Mouse (Mus musculus): Measurements from ENCODE around the gene Gpa33.

The Gpa33 gene

DNA sequence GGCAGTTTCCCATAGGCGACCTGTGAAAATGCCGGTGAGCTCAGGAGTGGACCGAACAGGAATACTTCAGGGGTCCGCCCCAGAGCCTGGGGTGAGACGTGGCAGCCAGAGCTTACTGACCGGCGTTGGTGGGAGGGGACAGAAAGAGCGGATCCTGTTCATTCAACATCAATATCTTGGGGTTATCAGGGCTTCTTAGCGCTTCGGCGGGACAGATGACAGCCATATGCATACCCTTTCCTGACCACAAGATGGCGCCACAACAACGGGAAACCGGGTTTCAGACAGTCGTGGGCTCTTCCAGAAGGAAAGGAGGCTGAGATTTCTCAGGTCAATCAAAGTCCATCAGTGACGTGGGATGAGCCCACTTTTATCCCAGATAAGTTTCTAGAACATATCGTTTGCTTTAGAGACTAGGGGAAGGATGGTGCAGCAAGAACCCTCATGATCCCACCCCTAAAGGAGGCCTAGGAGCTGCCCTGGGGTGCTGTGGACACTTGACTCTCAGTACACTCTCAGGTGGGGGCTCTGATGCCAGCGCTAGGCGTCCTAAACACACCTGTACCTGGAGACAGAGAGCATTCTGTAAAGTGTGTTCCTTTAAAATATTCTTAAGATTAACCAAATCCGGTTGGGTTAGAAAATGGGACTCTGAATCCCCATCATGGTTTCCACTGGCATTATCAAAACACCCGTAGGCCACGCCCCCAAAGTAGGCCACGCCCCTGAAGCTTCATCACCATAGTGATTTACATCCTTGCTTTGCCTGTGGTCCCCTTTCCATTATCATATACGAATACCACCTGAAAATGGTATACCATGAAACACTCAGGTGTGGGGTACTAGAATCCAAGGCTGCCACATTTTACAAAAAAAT lies 30.8 kb downstream of the Gpa33 start:
- peak; percentile 50 for DNase-seq (ENCODE audit: extremely low spot score, low read depth, low spot score)

GRCm38 (mm10) chr1:166164580-166164979 lies 34.5 kb downstream of the Gpa33 start:
- no peak for DNase-seq (ENCODE audit: extremely low spot score, low read depth, low spot score)

DNA sequence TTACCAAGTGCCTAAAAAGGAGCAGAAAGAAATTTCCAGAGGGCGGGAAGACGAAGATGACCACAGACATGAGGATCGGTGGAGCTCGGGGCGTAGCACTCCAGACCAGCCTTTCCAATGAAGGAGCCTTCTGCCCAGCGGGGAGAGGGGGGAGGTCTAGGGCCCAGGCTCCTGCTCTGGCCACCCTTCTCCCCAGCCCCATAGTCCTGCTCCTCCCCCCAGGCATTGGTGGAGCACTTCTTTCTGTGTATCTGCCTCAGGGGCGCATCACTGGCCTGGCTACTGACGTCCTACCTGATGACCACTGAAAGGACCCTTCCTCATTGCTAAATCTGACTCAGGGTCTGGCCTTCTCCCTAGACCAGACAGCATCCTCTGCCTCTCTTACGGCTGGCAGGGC lies 35.1 kb downstream of the Gpa33 start:
- DNase-seq (ENCODE audit: extremely low spot score, low read depth, low spot score) = no peak

DNA sequence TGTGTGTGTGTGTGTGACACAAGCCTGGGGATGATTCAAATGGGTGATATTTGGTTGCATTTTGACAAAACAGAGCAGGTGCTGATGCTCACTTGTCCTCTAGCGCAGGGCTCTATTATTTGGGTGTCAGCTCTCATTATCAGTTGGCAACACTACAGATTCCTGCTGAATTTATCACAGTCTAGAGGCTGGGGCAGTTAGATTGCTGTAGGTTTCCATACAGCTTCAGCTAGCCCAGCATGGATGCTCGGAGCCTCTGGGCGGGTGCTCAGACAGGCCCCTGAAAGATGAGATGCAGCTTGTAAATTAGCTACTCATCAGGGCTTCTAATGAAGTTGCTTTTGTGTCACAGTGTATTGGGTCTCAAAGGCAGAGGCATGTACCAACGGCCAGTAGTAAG lies 37.4 kb downstream of the Gpa33 start:
- DNase-seq (ENCODE audit: extremely low spot score, low read depth, low spot score) = no peak

GRCm38 (mm10) chr1:166168017-166168416 lies 38.0 kb downstream of the Gpa33 start:
- no peak for DNase-seq (ENCODE audit: extremely low spot score, low read depth, low spot score)

DNA sequence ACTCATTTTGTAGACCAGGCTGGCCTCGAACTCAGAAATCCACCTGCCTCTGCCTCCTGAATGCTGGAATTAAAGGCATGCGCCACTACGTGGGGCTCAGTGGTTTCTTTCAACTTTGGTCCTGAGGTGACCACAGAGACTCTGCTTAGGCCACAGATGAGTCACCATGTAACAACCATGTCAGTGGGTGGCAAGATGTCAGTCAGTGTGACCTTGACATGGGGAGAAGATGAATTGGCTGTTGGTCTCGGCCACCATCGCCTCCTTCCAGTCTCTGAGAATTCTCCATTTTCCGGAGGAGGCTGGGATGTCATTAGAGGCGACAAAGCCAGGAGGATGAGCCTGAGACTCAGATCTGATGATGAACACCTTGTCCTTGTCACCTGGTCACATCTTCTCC lies 39.7 kb downstream of the Gpa33 start:
- DNase-seq (ENCODE audit: extremely low spot score, low read depth, low spot score) = no peak

GRCm38 (mm10) chr1:166170852-166171251 lies 40.8 kb downstream of the Gpa33 start:
- DNase-seq (ENCODE audit: extremely low spot score, low read depth, low spot score) = no peak

DNA sequence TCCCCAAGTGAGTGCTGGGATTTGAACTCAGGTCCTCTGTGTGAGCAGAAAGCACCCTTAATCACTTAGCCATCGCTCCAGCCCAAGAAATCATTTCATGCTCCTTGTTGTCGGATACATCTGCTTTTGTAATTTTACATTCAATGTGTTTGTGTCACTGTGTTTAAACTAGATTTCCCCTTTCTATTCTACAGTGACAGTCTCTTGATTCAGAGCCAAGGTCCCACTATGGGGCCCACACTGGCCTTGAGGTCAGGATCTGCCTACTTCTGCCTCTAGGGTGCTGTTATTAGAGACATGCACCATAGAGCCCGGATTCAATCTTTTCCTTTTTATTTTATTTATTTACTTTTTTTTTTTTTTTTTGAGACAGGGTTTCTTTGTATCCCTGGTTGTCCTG lies 43.0 kb downstream of the Gpa33 start:
- DNase-seq (ENCODE audit: extremely low spot score, low read depth, low spot score) = no peak

DNA sequence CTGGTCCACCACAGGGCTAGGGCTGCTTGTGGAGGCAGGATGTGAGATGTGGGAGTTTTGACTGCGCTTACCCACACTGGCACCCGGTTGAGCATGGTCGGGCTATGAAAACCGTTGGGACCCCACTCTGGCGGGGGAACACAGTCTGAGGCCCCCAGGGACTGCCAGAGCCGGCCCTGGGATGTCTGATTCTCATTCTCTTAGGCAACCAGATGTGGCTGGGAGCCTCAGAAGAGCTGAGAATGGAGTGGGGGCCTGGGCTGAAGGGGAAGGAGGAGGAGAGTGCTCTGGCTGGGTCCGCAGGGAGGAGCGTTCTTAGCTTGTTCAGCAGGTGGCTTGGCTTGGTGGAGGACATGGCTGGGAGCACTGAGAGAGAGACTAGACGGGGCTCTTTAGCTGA lies 43.6 kb downstream of the Gpa33 start:
- DNase-seq (ENCODE audit: extremely low spot score, low read depth, low spot score) = no peak

GRCm38 (mm10) chr1:166181510-166181909 lies 51.5 kb downstream of the Gpa33 start:
- no peak for DNase-seq (ENCODE audit: extremely low spot score, low read depth, low spot score)

GRCm38 (mm10) chr1:166182952-166183627 lies 53.1 kb downstream of the Gpa33 start:
- DNase-seq (ENCODE audit: extremely low spot score, low read depth, low spot score) = no peak

DNA sequence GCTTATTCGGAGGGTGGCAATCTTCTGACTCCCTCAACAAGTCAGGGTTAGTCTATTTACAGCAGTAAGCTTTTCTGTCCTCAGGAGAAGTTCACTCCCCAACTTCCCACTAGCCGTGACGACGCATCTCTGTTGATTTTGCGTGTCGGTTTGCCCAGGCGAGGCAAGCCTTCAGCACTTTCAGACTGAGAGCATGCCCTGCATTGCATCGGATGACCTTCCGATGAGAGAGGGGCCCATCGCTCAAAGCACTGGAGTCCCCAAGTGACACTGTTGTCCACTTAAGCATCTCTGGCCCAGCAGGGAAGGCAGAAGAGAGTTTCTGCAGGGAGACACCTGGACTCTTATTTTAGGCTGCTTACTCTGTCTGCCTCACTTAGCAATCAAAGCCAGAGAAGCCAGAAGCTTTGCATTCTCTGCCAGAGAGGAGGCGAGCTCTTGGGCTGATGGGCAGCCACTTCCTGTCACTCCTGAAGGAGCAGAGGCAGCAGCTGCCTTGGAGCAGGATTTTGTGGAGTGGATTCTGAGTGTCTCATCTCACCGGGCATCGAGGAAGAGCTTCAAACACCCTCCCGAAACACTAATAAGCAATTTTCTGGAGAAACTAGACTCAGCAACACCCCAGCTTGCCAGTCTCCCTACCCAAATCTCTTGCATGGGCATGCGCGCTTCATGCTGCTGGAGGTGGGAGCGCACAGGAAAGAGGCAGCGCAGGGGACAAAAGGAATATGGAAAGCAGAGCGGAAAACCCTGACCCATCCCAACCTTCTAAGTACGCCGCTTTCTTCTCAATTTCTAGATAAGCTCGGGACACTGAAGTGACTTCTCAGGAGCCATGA lies 54.6 kb downstream of the Gpa33 start:
- no peak for DNase-seq (ENCODE audit: extremely low spot score, low read depth, low spot score)

DNA sequence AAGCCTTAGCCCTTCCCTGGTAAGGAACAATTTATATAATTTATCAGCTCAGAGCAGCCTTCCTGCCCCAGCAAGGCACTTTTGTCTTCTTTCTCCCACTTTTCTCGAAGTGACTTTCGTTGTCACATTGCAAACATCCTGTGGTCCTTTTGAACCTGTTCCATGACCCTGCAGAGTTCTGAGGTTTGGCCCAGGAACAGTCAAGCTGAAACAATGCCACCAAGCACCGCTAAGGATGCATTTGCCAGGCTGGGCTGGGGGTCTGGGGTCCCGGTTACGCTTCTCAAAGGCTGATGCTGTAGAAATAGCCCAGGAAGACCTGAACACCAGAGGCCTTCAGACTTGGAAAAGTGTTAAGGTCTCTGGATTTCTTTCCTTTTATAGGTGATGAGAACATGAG lies 55.3 kb downstream of the Gpa33 start:
- DNase-seq (ENCODE audit: extremely low spot score, low read depth, low spot score) = no peak

DNA sequence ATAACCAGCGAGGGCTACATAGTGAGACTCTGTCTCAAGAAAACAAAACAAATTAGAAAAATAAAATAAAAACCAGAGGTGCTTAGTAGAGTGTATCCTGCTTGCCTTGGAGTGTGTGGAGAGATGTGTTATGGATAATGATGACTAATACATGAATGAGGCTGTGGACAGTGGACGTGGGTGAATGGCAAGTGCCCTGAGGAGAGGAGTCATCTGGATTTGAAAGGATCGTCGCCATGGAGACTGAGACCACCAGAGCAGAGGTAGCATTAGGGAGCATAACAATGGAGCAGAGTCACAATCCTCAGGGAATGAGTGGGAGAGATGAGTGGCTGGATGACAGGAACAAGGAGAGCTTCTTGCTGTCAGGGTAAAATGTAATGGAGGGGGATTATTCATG lies 59.8 kb downstream of the Gpa33 start:
- DNase-seq (ENCODE audit: extremely low spot score, low read depth, low spot score) = no peak

DNA sequence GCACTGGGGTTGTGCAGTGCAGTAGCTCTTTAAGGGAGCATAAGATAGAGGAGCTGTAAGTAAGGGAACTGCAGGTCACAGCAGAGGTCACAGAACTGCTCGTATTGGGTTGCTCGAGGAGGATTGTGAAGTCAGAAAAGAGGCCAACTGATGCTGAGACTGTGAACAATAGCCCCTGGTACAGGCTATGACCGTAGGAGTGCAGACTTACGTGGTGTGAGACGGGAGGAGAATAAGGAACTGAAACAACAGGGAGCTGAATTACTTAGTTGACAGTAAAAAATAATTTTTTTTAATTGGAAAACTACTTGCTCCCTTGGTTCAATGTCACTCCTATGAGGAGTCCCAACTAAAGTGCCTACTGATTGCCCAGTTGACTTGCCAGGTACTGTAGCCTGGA lies 74.1 kb downstream of the Gpa33 start:
- DNase-seq (ENCODE audit: extremely low spot score, low read depth, low spot score) = no peak

DNA sequence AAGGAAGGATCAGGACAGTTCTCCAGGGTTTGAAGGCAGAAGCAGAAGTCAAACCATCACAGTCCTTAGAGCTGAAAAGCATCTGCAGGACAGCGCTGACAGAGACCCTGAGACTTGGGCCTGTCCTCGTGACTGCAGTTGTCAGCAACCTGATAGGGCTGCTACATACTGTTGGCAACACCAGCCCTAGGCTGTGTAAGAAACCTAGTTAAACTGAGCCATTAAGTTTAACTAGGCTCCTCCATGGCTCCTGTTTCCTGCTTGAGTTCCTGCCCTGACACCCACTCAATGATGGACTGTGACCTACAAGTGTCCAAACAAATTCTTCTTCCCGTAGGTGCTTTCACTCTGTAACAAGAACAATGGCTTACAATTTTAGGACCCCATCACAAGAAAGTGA lies 75.1 kb downstream of the Gpa33 start:
- DNase-seq (ENCODE audit: extremely low spot score, low read depth, low spot score) = peak; percentile 10

DNA sequence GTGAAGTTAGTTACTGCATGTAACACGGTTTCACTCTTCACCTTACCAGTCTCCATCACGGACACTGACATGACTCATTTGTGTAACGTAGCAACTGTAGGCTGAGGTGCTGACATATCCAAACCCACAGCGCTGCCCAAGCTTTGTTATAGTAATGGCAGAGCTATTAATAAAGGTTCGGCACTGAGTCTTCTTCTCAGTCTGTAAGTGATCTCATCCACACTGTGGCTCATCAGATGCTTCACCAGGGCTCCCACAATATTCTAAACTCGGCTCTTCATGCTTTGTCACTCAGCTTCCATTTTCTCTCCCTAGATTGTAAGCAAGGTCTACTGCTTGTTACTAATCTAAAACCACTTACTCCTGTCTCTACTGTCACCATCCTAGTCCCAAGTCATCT lies 79.3 kb downstream of the Gpa33 start:
- DNase-seq (ENCODE audit: extremely low spot score, low read depth, low spot score) = no peak

DNA sequence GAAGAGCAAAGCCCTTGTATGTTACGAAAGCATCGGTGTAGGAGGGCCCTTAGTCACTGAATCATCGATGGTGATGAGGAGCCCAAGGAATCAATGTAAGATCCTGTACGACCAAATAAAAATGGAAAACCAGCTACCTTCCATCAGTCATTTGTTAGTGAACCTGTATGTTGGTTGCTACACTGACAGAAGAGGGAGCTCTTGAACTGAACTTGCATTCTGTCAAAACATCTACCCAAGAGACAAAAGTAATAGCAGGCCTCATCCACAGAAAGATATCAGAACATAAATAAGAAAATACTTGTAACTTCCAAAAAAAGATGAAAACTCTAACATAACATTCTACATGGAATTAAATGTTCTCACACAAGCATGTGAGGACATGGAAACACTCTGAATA lies 84.1 kb downstream of the Gpa33 start:
- DNase-seq (ENCODE audit: extremely low spot score, low read depth, low spot score) = no peak
